Mouse (Mus musculus): ENCODE measurements at regions not wholly inside any gene's neighbourhood (a gene's known extent, or its start where the extent isn't known, plus 50 kb on each side); places are given as distances from the start of the nearest gene placed in this dataset.

- DNase-seq: no peak
These were observed 189.0 kb downstream of the Ttll7 start for GRCm38 (mm10) chr3:147041201-147041600.

- no peak for DNase-seq
These were observed 190.7 kb downstream of the Ttll7 start for GRCm38 (mm10) chr3:147042911-147043310.

- DNase-seq: peak in 1 of 2 experiments; percentile 5
These were observed 194.5 kb downstream of the Ttll7 start for GRCm38 (mm10) chr3:147046634-147047033.

GRCm38 (mm10) chr3:147054157-147054838, 202.1 kb downstream of the Ttll7 start:
- DNase-seq: no peak

- no peak for DNase-seq
These were observed 205.7 kb downstream of the Ttll7 start for GRCm38 (mm10) chr3:147057874-147058273.

- DNase-seq: no peak
These were observed 208.5 kb downstream of the Ttll7 start for GRCm38 (mm10) chr3:147060659-147061058.

GRCm38 (mm10) chr3:147062451-147062850, 210.3 kb downstream of the Ttll7 start:
- no peak for DNase-seq

GRCm38 (mm10) chr3:147063578-147064442, 211.6 kb downstream of the Ttll7 start:
- no peak for DNase-seq

GRCm38 (mm10) chr3:147064443-147064868, 212.3 kb downstream of the Ttll7 start:
- DNase-seq: no peak

- DNase-seq: no peak
These were observed 218.8 kb downstream of the Ttll7 start for GRCm38 (mm10) chr3:147070972-147071371.

GRCm38 (mm10) chr3:147080197-147080596, 228.0 kb downstream of the Ttll7 start:
- DNase-seq: no peak

GRCm38 (mm10) chr3:147080768-147081448, 228.7 kb downstream of the Ttll7 start:
- no peak for DNase-seq

GRCm38 (mm10) chr3:147081763-147082162, 229.6 kb downstream of the Ttll7 start:
- DNase-seq: no peak

GRCm38 (mm10) chr3:147082255-147082943, 230.2 kb downstream of the Ttll7 start:
- DNase-seq: no peak

GRCm38 (mm10) chr3:147083374-147083773, 231.2 kb downstream of the Ttll7 start:
- DNase-seq: no peak

- no peak for DNase-seq
These were observed 231.7 kb downstream of the Ttll7 start for GRCm38 (mm10) chr3:147083823-147084222.

GRCm38 (mm10) chr3:147084624-147085189, 232.5 kb downstream of the Ttll7 start:
- no peak for DNase-seq

- DNase-seq: no peak
These were observed 236.0 kb downstream of the Ttll7 start for GRCm38 (mm10) chr3:147088171-147088570.

GRCm38 (mm10) chr3:147089716-147090115, 237.5 kb downstream of the Ttll7 start:
- no peak for DNase-seq

- DNase-seq: no peak
These were observed 240.3 kb downstream of the Ttll7 start for GRCm38 (mm10) chr3:147092188-147093075.

GRCm38 (mm10) chr3:147093076-147093380, 240.9 kb downstream of the Ttll7 start:
- DNase-seq: no peak
